Mouse (Mus musculus) bone marrow, adult 2 months (tissue): ENCODE data around the gene Hoxb7. TPM values are rescaled to one million over a fixed set of nuclear protein-coding genes. Genes with fewer than 3 reads are reported as not detected.

Experiments used
- H3K27ac ChIP-seq: fragments of 200-500 bp; 2 replicates; pipeline ENCODE4 v1.5.1; 2012; ENCODE audit warnings: low read depth, mild to moderate bottlenecking, control low read depth, inconsistent platforms, low read length; ENCODE audit not compliant: control insufficient read depth, poor library complexity, insufficient read depth
- H3K4me1 ChIP-seq: fragments of 200-500 bp; 2 replicates; pipeline ENCODE4 v1.6.1; 2011; ENCODE audit warnings: low read length; ENCODE audit not compliant: control insufficient read depth, insufficient read depth
- H3K4me3 ChIP-seq: fragments of 200-500 bp; replicated peaks from 2 replicates; pipeline ENCODE3; 2011; ENCODE audit warnings: mild to moderate bottlenecking, low read depth, low read length, control low read depth; ENCODE audit not compliant: control insufficient read depth
- CTCF ChIP-seq: fragments of 200-500 bp; IDR thresholded peaks from 2 replicates; pipeline ENCODE4 v1.5.1; 2011; ENCODE audit warnings: low read length, control low read depth; ENCODE audit not compliant: control insufficient read depth, insufficient read depth
- POLR2A ChIP-seq: fragments of 200-500 bp; IDR thresholded peaks from 2 replicates; pipeline ENCODE4 v1.6.1; 2011; ENCODE audit warnings: low read depth, mild to moderate bottlenecking, control low read depth, low read length, borderline replicate concordance; ENCODE audit not compliant: control insufficient read depth
- WGBS: fragments of 180-500 bp; shearing (Covaris S2); methylation state at CpG from one replicate; pipeline ENCODE4 v1.1.7; 2018; 5-methylcytosine and 5-hydroxymethylcytosine counted together
- polyA plus RNA-seq: library from polyadenylated mRNA; stranded (reverse); fragments of >200 nt; gene quantifications from 2 replicates; pipeline ENCODE4 v1.2.4, GENCODE M21; 2011; ENCODE audit warnings: low replicate concordance; ENCODE audit not compliant: missing spikeins, insufficient read depth, insufficient read length

Hoxb7 gene
- polyA plus RNA-seq, 1 experiment = 2.5 TPM

DNA sequence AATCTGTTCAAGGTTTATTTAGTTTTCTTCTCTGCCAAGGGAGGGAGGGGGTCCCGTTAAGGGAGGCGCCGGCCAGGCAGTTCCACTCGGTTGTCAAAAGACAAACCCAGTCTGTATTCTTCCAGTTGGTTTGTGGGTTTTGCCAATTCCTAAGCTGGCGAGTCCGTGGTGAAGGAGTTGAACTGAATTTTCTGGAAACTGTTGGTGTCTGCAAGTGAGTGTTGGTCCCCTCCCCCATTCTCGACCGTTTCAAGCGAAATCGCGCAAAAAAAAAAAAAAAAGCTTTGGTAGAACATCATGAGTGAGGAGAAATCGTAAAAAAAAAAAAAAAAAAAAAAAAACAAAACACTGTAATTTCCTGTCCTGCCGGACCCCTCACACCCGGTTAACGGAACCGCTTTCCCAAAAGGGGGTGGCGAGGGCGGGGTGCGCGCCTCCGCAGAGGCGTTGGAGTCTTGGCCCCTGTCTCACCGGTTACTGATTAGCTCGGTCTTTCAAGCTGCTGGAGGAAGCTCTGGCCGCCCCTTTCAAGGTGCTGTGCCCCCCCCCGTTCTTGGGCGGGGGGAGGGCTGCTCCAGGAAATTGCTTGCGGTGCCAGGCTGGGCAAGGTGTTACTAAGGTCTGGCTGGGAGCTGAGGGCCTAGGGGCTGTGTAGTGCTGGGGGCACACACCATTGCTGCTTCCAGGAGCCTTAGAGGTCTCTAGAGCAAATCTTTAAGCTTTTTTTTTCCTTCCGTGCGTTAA, 8.8 kb downstream of the Hoxb7 start:
- H3K4me1 ChIP-seq = no peaks in the 10 kb centered on the region
- under 1% methylated on average over 30 of the region's 30 CpGs for whole genome bisulfite sequencing
- no peak overlapping the region for H3K27ac ChIP-seq
- no peak overlapping the region for H3K4me3 ChIP-seq
- no peak for TF ChIP-seq CTCF
- no peak for TF ChIP-seq POLR2A

GRCm38 (mm10) chr11:96296997-96297396, 10.6 kb downstream of the Hoxb7 start:
- no peak overlapping the region for H3K27ac ChIP-seq
- WGBS = 69% methylated on average over 2 of the region's 2 CpGs
- H3K4me1 ChIP-seq = no peaks in the 10 kb centered on the region
- H3K4me3 ChIP-seq = no peak overlapping the region
- no peak for TF ChIP-seq POLR2A

GRCm38 (mm10) chr11:96297428-96297827, 11.0 kb downstream of the Hoxb7 start:
- Histone ChIP-seq H3K4me3 (no peak overlapping the region), H3K27ac (no peak overlapping the region), H3K4me1 (no peaks in the 10 kb centered on the region)
- 68% methylated on average over 3 of the region's 3 CpGs for WGBS
- TF ChIP-seq POLR2A (no peak), CTCF (no peak)

DNA sequence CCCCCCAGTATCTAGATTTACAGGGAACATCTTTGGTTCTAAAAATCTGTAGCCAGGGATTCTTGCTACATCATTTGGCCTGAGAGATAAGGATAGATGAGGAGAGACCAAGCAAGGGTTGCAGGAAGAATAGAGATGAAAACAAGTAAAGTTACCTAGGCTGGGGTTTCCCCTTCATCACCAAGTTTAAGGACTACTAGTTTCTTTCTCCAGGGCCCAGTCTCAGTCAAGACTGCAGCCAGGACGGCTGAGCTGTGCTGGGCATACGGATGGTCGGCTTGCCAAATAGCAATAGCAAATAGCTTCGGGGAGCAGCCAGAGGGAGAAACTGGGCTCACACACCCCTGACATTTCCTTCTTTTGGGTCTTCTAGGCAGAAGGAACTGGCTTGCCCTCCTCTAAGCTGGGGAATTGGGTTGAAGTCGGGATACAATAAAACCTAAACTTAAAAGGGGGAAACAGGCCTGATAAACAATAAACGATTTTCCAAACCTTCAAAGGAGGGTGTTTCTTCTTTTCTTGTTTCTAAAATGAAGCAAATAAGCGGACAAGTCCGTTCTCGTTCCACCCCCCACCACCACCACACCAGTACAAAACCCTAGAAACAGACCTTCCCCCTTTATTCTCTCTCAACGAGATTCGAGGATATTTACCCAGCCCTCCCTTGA, 11.7 kb downstream of the Hoxb7 start:
- no peak for TF ChIP-seq CTCF
- no peak for TF ChIP-seq POLR2A
- Histone ChIP-seq H3K27ac (no peak overlapping the region), H3K4me1 (no peaks in the 10 kb centered on the region), H3K4me3 (no peak overlapping the region)
- 52% methylated on average over 11 of the region's 11 CpGs for WGBS

DNA sequence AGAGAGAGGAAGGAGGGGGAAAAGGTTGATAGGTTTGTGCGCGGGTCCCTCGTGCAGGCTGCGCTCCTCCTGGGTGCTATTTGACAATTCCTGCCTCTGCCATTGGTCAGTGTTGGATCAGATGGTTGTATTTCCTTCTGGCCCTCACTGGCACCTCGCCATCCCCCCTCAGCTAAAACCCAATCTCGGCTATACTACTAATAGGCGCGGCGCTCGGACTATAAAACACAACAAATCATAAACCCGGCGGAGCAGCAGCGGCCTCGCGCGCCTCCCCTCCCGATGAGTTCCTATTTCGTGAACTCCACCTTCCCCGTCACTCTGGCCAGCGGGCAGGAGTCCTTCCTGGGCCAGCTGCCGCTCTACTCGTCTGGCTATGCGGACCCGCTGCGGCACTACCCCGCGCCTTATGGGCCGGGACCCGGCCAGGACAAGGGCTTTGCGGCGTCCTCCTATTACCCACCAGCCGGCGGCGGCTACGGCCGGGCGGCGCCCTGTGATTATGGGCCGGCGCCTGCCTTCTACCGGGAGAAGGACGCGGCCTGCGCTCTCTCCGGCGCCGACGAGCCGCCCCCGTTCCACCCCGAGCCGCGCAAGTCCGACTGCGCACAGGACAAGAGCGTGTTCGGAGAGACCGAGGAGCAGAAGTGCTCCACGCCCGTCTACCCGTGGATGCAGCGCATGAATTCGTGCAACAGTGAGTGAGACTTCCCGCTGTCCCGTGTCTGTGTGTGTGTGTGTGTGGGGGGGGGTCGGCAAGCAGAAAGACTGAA, 12.7 kb downstream of the Hoxb7 start:
- 1% methylated on average over 66 of the region's 66 CpGs for WGBS
- no peaks in the 10 kb centered on the region for H3K4me1 ChIP-seq
- no peak overlapping the region for H3K4me3 ChIP-seq
- no peak overlapping the region for H3K27ac ChIP-seq
- TF ChIP-seq POLR2A (no peak), CTCF (no peak)

GRCm38 (mm10) chr11:96299781-96300180, 13.4 kb downstream of the Hoxb7 start:
- H3K27ac ChIP-seq = no peak overlapping the region
- 5% methylated on average over 9 of the region's 9 CpGs for WGBS
- H3K4me1 ChIP-seq = no peaks in the 10 kb centered on the region
- H3K4me3 ChIP-seq = no peak overlapping the region
- TF ChIP-seq CTCF (no peak), POLR2A (no peak)

DNA sequence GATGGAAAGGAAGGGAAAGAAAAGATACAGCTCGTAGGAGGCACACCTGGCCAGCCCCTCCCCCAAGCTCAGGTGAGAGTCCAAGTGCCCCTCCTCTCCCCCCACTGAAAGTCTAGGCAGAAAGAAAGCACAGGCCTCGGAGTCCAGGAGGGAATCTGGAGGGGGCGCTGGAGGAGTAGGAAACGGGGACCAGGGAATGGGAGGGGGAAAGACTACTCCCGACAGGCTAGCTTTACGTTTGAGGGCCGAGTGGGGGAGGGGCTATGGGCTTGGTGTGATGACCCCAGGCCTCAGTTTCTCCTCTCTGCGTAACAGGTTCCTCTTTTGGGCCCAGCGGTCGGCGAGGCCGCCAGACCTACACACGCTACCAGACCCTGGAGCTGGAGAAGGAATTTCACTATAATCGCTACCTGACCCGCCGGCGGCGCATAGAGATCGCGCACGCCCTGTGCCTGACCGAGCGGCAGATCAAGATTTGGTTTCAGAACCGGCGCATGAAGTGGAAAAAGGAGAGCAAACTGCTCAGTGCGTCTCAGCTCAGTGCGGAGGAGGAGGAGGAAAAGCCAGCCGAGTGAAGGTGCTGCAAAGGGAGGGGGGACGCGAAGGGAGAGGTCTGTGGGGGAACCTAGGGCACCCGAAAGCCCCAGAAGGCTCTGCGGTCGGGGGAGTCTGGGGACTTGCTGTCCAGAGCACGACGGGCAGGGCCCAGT, 14.1 kb downstream of the Hoxb7 start:
- H3K4me3 ChIP-seq = no peak overlapping the region
- H3K4me1 ChIP-seq = no peaks in the 10 kb centered on the region
- TF ChIP-seq CTCF = no peak
- TF ChIP-seq POLR2A = no peak
- H3K27ac ChIP-seq = no peak overlapping the region
- 11% methylated on average over 35 of the region's 35 CpGs for WGBS

DNA sequence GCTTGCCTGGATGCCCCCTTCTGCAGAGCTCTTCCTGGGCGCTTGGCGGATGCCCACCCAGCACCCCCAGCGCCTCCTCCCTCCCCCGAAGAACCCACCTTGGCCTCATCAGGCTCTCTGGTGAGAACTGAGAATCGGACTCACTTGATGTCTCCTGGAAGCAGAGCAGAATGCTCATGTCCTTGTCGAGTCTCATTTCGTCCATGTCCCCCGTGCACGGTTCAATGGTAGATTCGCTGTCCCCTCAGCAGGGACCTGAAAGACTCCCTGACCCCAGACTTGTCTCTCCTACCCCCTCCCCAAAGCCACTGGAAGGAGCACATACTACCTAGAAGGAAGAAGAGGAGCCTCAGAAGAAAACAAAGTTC, 14.6 kb downstream of the Hoxb7 start:
- Histone ChIP-seq H3K4me3 (no peak overlapping the region), H3K4me1 (no peaks in the 10 kb centered on the region), H3K27ac (no peak overlapping the region)
- no peak for TF ChIP-seq POLR2A
- no peak for TF ChIP-seq CTCF
- 73% methylated on average over 10 of the region's 10 CpGs for WGBS
